Mouse (Mus musculus): ENCODE measurements around the gene Gna13.
"Not testable (repeated sequence)": the region's sequence is repeated elsewhere in the genome, so short reads cannot be mapped to it uniquely, and the experiment has no call there.

Gene Gna13

DNA sequence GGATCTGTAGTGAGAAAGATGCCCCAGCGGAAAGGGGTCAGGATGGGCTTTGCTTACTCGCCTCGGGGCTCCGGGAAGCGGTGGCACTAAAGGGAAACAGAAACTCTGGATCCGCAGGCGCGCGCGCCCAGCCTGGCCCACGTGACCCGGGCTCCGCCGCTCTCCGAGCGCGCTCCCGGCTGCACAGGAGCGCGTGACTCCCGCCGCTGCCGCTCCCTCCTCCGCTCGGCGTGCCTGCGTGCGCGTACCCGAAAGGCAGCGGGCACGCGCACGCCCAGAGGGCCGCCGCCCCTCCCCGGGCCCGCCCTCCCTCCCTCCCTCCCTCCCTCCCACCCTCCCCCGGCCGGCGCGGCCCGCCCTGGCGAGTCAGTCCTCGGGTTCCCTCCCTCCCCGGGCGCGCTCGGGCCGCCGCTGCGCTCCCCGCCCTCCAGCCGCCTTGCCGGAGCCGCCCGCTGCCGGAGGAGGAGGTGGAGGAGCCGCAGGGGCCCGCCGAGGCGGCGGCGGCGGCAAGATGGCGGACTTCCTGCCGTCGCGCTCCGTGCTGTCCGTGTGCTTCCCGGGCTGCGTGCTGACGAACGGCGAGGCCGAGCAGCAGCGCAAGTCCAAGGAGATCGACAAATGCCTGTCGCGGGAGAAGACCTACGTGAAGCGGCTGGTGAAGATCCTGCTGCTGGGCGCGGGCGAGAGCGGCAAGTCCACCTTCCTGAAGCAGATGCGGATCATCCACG is at the start of gene Gna13:
Gene Gna13, plus strand, starts transcription at position 369 of the 728 bp plus-strand sequence.
- DNase-seq (ENCODE audit: low spot score in 2 of 2), result peak; percentile 72 to 79

DNA sequence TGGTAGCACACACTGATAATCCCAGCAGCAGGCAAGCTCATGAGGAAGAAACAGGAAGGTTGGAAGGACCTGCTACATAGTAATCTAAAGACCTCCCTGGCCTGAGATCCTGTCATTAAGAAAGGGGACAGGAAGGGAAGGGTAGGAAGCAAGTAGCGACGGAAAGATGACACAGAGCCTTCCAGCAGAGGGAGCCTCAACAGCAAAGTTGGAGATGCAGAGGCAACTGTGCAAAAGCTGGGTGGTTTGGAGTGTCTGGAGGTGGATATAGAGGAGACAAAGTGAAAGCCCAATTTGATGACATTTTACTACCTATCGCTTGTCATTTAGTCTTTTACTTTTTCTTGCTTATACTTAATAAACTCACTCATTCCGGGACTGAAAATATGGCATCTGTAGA is 45.7 kb upstream of the Gna13 start:
- DNase-seq (ENCODE audit: low spot score in 2 of 2), result peak in 1 of 2 experiments; percentile 38

DNA sequence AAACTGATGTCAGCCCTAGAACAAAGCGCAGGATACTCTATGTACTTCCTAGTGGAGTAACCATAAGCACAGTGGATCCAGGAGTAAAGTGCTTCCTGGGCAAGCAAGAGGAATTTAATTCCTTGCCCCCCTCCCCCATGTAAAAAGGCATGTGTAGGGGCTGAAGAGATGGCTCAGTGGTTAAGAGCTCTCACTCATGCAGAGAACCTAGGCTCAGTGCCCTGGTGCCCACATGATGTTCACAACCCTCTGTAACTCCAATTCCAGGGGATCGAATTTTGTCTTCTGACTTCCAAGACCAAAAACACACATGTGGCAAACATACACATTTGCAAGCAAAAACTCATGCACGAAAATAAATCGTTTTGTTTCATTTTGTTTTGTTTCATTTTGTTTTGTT is 43.2 kb upstream of the Gna13 start:
- DNase-seq (ENCODE audit: low spot score in 2 of 2), result no peak

DNA sequence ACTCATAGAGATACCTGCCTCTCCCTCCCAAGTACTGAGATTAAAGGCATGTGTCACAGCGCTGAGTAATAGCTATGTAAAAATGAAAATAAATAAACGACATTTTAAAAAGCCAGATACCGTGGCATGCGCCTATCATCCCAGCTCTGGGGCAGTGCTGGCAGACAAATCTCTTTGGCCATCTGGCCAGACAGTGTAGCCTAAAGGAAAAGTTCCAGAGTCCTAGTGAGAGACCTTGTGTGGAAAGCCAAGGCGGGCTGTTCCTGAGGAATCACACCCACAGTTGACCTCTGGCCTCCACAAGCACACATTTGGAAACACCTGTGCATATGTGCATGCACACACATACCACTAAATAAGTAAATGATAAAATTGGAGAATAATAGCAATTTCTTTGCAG is 42.7 kb upstream of the Gna13 start:
- DNase-seq (ENCODE audit: low spot score in 2 of 2), result no peak

- no peak for DNase-seq (ENCODE audit: low spot score in 2 of 2)
Observed at GRCm38 (mm10) chr11:109320361-109320933, 42.2 kb upstream of the Gna13 start.

GRCm38 (mm10) chr11:109326270-109326669 is 36.4 kb upstream of the Gna13 start:
- DNase-seq (ENCODE audit: low spot score in 2 of 2), result no peak

DNA sequence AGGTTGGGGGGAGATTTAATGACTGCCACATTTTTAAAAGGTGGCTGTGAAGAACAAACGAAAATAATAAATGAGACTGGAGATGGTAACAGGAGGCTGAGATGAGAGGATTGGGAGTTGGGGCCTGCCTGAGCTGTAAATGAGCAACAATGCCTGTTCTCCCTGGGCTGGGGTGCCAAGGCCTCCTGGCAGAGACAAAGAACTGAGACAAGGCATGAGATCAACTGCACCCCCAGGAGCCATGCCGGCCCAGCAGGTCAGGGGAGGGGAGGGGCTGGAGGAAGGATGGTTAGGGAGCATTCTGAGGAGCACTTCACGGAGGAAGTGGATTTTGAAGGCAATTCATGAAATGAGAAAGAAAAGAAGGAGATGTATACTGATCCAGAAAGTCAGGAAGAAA is 35.2 kb upstream of the Gna13 start:
- no peak for DNase-seq (ENCODE audit: low spot score in 2 of 2)

- DNase-seq (ENCODE audit: low spot score in 2 of 2), result no peak
Observed at GRCm38 (mm10) chr11:109327952-109328351, 34.7 kb upstream of the Gna13 start.

DNA sequence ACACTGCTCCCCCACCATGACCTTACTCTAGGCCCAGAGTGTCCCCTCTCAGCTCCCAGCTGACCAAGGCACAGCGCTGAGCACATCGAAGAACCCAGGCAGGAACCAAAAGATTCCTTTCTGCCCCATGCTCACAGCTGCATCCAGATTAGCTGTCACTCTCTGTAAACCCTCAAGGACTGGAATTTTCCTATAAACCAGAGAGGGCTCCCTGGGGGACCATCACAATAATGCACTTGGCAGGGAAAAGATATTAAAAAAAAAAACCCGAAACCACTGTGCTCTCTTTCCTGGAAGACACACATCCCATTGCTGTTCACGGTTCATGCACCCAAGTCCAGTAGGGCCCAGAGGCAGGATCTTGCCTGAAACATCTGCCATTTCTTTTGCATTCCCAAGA is 33.3 kb upstream of the Gna13 start:
- DNase-seq (ENCODE audit: low spot score in 2 of 2), result no peak

GRCm38 (mm10) chr11:109330706-109331393 is 31.8 kb upstream of the Gna13 start:
- DNase-seq (ENCODE audit: low spot score in 2 of 2), result no peak

- DNase-seq (ENCODE audit: low spot score in 2 of 2), result peak; percentile 89 to 90
Observed at GRCm38 (mm10) chr11:109331424-109331824, 31.2 kb upstream of the Gna13 start.

GRCm38 (mm10) chr11:109332722-109333121 is 29.9 kb upstream of the Gna13 start:
- DNase-seq (ENCODE audit: low spot score in 2 of 2), result no peak

- no peak for DNase-seq (ENCODE audit: low spot score in 2 of 2)
Observed at GRCm38 (mm10) chr11:109334773-109335172, 27.9 kb upstream of the Gna13 start.

DNA sequence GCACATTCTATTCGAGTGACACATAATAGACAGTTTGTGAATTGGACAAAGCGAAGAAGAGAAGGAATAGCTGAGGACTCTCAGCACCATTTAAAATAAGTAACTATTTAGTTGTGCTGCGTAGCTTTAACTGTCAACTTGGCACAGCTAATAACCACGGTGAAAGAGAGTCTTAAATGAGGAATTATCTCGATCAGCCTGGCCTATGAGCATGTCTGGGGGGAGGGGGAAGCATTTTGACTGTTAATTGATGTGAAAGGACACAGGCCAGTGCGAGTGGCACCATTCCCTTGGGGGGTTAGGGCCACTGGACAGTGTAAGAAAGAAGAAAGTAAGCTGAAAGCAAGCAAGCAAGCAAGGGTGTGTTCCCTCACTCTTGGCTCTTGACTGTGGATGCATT is 26.7 kb upstream of the Gna13 start:
- DNase-seq (ENCODE audit: low spot score in 2 of 2), result no peak

GRCm38 (mm10) chr11:109339155-109339938 is 23.3 kb upstream of the Gna13 start:
- DNase-seq (ENCODE audit: low spot score in 2 of 2), result no peak

DNA sequence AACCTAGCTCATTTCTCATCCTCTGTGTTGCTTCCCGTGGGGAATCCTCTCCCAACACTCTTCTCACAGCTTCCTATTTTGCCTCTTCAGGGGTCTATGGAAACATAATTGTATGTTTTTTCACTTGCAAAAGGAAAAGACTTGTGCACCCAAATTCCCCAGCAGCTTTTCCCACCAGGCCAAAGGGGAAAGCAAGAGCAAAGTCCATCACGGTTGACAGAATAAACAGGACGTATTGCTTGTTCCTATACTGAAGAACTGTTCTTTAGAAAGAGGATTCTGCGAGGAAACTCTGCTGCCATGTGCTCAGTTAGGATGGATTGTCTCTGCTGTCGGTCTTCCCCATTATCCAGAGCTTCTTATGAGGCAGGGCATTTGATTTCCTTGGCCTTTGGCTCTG is 22.1 kb upstream of the Gna13 start:
- DNase-seq (ENCODE audit: low spot score in 2 of 2), result no peak

- DNase-seq (ENCODE audit: low spot score in 2 of 2), result not testable (repeated sequence)
Observed at GRCm38 (mm10) chr11:109342666-109343065, 20.0 kb upstream of the Gna13 start.

GRCm38 (mm10) chr11:109343558-109343957 is 19.1 kb upstream of the Gna13 start:
- DNase-seq (ENCODE audit: low spot score in 2 of 2), result no peak

GRCm38 (mm10) chr11:109343991-109344599 is 18.5 kb upstream of the Gna13 start:
- no peak for DNase-seq (ENCODE audit: low spot score in 2 of 2)

DNA sequence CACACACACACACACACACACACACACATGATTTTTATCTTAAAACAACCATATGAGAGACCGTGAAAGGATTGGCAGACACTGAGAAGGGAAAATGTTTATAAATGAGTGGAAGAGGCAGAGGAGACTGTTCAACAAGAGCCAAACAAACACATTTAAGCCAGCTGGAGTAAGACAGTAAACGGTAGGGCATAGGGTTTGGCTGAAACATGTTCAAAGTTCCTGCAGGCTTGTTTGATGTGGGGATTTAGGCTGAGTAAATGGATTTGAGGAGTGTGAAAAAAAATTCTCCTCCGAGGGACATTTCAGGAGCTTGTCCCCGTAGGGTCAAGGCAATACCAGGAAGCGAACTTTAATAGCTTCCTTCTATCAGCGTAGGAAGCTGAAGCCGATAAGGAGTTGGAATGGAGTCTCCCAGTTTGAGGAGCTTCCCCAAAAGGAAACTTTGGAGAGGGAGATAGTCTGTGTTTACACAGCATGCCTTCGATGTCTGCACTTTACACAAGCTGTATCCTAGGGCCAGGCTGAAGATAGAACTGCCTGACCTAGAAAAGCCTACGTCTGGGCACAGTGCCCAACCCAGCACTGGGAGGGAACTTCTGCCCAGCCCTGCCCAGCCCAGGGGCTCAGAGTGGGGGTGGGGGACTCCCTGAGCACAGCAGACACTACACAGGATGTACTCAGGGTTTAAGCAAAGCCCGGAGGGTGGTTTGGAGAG is 15.2 kb upstream of the Gna13 start:
- DNase-seq (ENCODE audit: low spot score in 2 of 2), result peak; percentile 47 to 51

DNA sequence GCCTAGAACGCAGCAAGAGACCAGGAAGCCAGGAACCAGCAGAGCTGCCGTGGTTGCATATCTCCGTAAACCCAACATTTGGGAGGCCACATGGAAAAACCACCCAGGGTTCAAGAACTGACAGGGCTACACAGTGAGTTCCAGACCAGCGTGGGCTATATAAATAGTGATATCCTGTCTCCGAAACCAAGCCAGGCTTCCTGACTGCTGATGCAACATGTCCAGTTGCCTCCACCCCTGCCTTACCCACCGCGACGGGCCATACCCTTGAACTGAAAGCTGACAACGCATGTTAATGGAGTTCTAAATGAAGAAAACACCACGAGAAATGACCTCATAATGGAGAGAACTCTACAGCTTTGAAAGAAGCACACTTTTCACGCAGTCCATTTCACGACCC is 14.2 kb upstream of the Gna13 start:
- no peak for DNase-seq (ENCODE audit: low spot score in 2 of 2)
